Mouse (Mus musculus) neural tube, embryonic 14.5 days (tissue): ENCODE measurements around the gene Ndufb5. TPM values are rescaled to one million over a fixed set of nuclear protein-coding genes. Genes with fewer than 3 reads are reported as not detected.

Source experiments
- polyA plus RNA-seq: library from polyadenylated mRNA; unstranded; fragments of >200 nt; fragmentation: Nextera tagmentation; extraction: Ambion mirVana; gene quantifications from 2 replicates; pipeline ENCODE4 v1.2.1, GENCODE M21; 2014

Ndufb5 gene
- polyA plus RNA-seq, 1 experiment from 2014 or later, result 357 TPM

Other genes starting within 250 kb of the Ndufb5 start
- 0.16 TPM in 1 of 2 replicates, not detected in the other for gene Kcnmb3, start 244.8 kb upstream of the Ndufb5 start, polyA plus RNA-seq
- 44.9 and 47.2 TPM in 2 replicates for gene Zfp639, start 226.7 kb upstream of the Ndufb5 start, polyA plus RNA-seq
- 44.1 and 51.9 TPM in 2 replicates for gene Mfn1, start 207.5 kb upstream of the Ndufb5 start, polyA plus RNA-seq
- gene Gnb4, start 120.4 kb upstream of the Ndufb5 start, polyA plus RNA-seq, result 98.5 and 108 TPM in 2 replicates
- gene Actl6a, start 30.7 kb upstream of the Ndufb5 start, polyA plus RNA-seq, result 57.5 and 72.7 TPM in 2 replicates
- 32.3 and 38.5 TPM in 2 replicates for gene Mrpl47, start 615 bp downstream of the Ndufb5 start, polyA plus RNA-seq
- 15.1 and 15.8 TPM in 2 replicates for gene Usp13, start 80.6 kb downstream of the Ndufb5 start, polyA plus RNA-seq